Mouse (Mus musculus): ENCODE measurements around the gene Phactr4. TPM values are rescaled to one million over a fixed set of nuclear protein-coding genes. Genes with fewer than 3 reads are reported as not detected.

Gene Phactr4
- total and polyA plus RNA-seq, 2 experiments: 6.6 to 8.0 TPM

- no peak overlapping the region for H3K4me3 ChIP-seq (ENCODE audit: insufficient read depth, low read depth, low read length)
- no peak for DNase-seq (ENCODE audit: extremely low read depth, low read depth, low spot score)
- H3K36me3 ChIP-seq (ENCODE audit: control insufficient read depth, insufficient read depth, low read length): no peaks in the 10 kb centered on the region
- no peaks in the 10 kb centered on the region for H3K4me1 ChIP-seq (ENCODE audit: control insufficient read depth, insufficient read depth, low read length)
- peaks cover 8% of the 10 kb centered on the region for H3K79me2 ChIP-seq (ENCODE audit: control insufficient read depth, insufficient read depth, low read length)
- H3K27ac ChIP-seq (replicated peaks; ENCODE audit: insufficient read depth, low read depth, low read length): no peak overlapping the region
- no peaks in the 10 kb centered on the region for H3K27me3 ChIP-seq (ENCODE audit: control insufficient read depth, insufficient read depth, low read length)
- H3K9ac ChIP-seq (ENCODE audit: low read depth, low read length): no peak overlapping the region
- TF ChIP-seq POLR2A (IDR thresholded peaks at IDR 0.05; ENCODE audit: extremely low read depth, insufficient read depth, low read length) (no peak), CTCF (IDR thresholded peaks at IDR 0.05; ENCODE audit: low read depth, low read length) (no peak)
- WGBS: 77% methylated on average over 13 of the region's 13 CpGs
Measured at GRCm38 (mm10) chr4:132338943-132339342, 83.3 kb downstream of the Phactr4 start.

GRCm38 (mm10) chr4:132332880-132333279 lies 89.4 kb downstream of the Phactr4 start:
- H3K27me3 ChIP-seq (ENCODE audit: control insufficient read depth, insufficient read depth, low read length): no peaks in the 10 kb centered on the region
- no peak overlapping the region for H3K4me3 ChIP-seq (ENCODE audit: insufficient read depth, low read depth, low read length)
- no peak overlapping the region for H3K9ac ChIP-seq (ENCODE audit: low read depth, low read length)
- H3K36me3 ChIP-seq (ENCODE audit: control insufficient read depth, insufficient read depth, low read length): no peaks in the 10 kb centered on the region
- H3K27ac ChIP-seq (replicated peaks; ENCODE audit: insufficient read depth, low read depth, low read length): no peak overlapping the region
- H3K79me2 ChIP-seq (ENCODE audit: control insufficient read depth, insufficient read depth, low read length): 0 out of 2 replicates have a peak, but pooled peaks cover 6% of the 10 kb centered on the region
- no peak for TF ChIP-seq POLR2A (IDR thresholded peaks at IDR 0.05; ENCODE audit: extremely low read depth, insufficient read depth, low read length)
- TF ChIP-seq CTCF (IDR thresholded peaks at IDR 0.05; ENCODE audit: low read depth, low read length): no peak
- 67% methylated on average over 6 of the region's 6 CpGs for WGBS
- peaks cover 8% of the 10 kb centered on the region for H3K4me1 ChIP-seq (ENCODE audit: control insufficient read depth, insufficient read depth, low read length)
- no peak for DNase-seq (ENCODE audit: extremely low read depth, low read depth, low spot score)

- Histone ChIP-seq H3K27ac (replicated peaks; ENCODE audit: insufficient read depth, low read depth, low read length) (no peak overlapping the region), H3K27me3 (ENCODE audit: control insufficient read depth, insufficient read depth, low read length) (no peaks in the 10 kb centered on the region), H3K36me3 (ENCODE audit: control insufficient read depth, insufficient read depth, low read length) (no peaks in the 10 kb centered on the region), H3K4me1 (ENCODE audit: control insufficient read depth, insufficient read depth, low read length) (peaks cover 8% of the 10 kb centered on the region), H3K9ac (ENCODE audit: low read depth, low read length) (no peak overlapping the region), H3K4me3 (ENCODE audit: insufficient read depth, low read depth, low read length) (no peak overlapping the region), H3K79me2 (ENCODE audit: control insufficient read depth, insufficient read depth, low read length) (0 out of 2 replicates have a peak, but pooled peaks cover 6% of the 10 kb centered on the region)
- WGBS: 84% methylated on average over 3 of the region's 3 CpGs
- DNase-seq (ENCODE audit: extremely low read depth, low read depth, low spot score): no peak
- TF ChIP-seq CTCF (IDR thresholded peaks at IDR 0.05; ENCODE audit: low read depth, low read length) (no peak), POLR2A (IDR thresholded peaks at IDR 0.05; ENCODE audit: extremely low read depth, insufficient read depth, low read length) (no peak)
Measured at GRCm38 (mm10) chr4:132331960-132332359, 90.3 kb downstream of the Phactr4 start.

GRCm38 (mm10) chr4:132329835-132330354 lies 92.4 kb downstream of the Phactr4 start:
- 10% methylated on average over 10 of the region's 10 CpGs for WGBS
- TF ChIP-seq CTCF (IDR thresholded peaks at IDR 0.05; ENCODE audit: low read depth, low read length): no peak
- no peak for TF ChIP-seq POLR2A (IDR thresholded peaks at IDR 0.05; ENCODE audit: extremely low read depth, insufficient read depth, low read length)
- no peaks in the 10 kb centered on the region for H3K27me3 ChIP-seq (ENCODE audit: control insufficient read depth, insufficient read depth, low read length)
- H3K4me1 ChIP-seq (ENCODE audit: control insufficient read depth, insufficient read depth, low read length): peaks cover 8% of the 10 kb centered on the region
- H3K4me3 ChIP-seq (ENCODE audit: insufficient read depth, low read depth, low read length): peak overlapping the region; percentile 81
- H3K79me2 ChIP-seq (ENCODE audit: control insufficient read depth, insufficient read depth, low read length): 0 out of 2 replicates have a peak, but pooled peaks cover 6% of the 10 kb centered on the region
- H3K27ac ChIP-seq (replicated peaks; ENCODE audit: insufficient read depth, low read depth, low read length): peak overlapping the region; percentile 86
- H3K36me3 ChIP-seq (ENCODE audit: control insufficient read depth, insufficient read depth, low read length): peaks cover 3% of the 10 kb centered on the region; the same call in 1 of the 2 replicates
- DNase-seq (ENCODE audit: extremely low read depth, low read depth, low spot score): peak; percentile 61
- H3K9ac ChIP-seq (ENCODE audit: low read depth, low read length): peak overlapping the region; percentile 79

GRCm38 (mm10) chr4:132329115-132329834 lies 93.0 kb downstream of the Phactr4 start, which contains the start of gene Trnau1ap:
TSS of gene Trnau1ap (minus strand) at chr4:132329538.
- H3K27ac ChIP-seq (replicated peaks; ENCODE audit: insufficient read depth, low read depth, low read length): peak within 1 kb of the TSS; percentile 86
- DNase-seq (ENCODE audit: extremely low read depth, low read depth, low spot score): peak; percentile 81
- WGBS: under 1% methylated on average over 52 of the region's 52 CpGs

More at GRCm38 (mm10) chr4:132329115-132329834, 93.0 kb downstream of the Phactr4 start, which contains the start of gene Trnau1ap:
- Histone ChIP-seq H3K4me1 (ENCODE audit: control insufficient read depth, insufficient read depth, low read length) (peaks cover 8% of the 10 kb centered on the region), H3K79me2 (ENCODE audit: control insufficient read depth, insufficient read depth, low read length) (0 out of 2 replicates have a peak, but pooled peaks cover 6% of the 10 kb centered on the region), H3K9ac (ENCODE audit: low read depth, low read length) (peak within 1 kb of the TSS; percentile 91), H3K4me3 (ENCODE audit: insufficient read depth, low read depth, low read length) (peak within 1 kb of the TSS; percentile 81), H3K27me3 (ENCODE audit: control insufficient read depth, insufficient read depth, low read length) (no peaks in the 10 kb centered on the region), H3K36me3 (ENCODE audit: control insufficient read depth, insufficient read depth, low read length) (peaks cover 3% of the 10 kb centered on the region; the same call in 1 of the 2 replicates)
- no peak for TF ChIP-seq CTCF (IDR thresholded peaks at IDR 0.05; ENCODE audit: low read depth, low read length)
- peak; percentile 76 for TF ChIP-seq POLR2A (IDR thresholded peaks at IDR 0.05; ENCODE audit: extremely low read depth, insufficient read depth, low read length)

Measured in liver, adult 2 months (tissue).